Mouse (Mus musculus): ENCODE data around the gene Hoxd10. TPM values are rescaled to one million over a fixed set of nuclear protein-coding genes. Genes with fewer than 3 reads are reported as not detected.

The Hoxd10 gene
- polyA plus RNA-seq, 3 experiments from 2014 or later = not detected

- ATAC-seq = no peak
Observed at GRCm38 (mm10) chr2:74710929-74711543, 19.3 kb downstream of the Hoxd10 start.

DNA sequence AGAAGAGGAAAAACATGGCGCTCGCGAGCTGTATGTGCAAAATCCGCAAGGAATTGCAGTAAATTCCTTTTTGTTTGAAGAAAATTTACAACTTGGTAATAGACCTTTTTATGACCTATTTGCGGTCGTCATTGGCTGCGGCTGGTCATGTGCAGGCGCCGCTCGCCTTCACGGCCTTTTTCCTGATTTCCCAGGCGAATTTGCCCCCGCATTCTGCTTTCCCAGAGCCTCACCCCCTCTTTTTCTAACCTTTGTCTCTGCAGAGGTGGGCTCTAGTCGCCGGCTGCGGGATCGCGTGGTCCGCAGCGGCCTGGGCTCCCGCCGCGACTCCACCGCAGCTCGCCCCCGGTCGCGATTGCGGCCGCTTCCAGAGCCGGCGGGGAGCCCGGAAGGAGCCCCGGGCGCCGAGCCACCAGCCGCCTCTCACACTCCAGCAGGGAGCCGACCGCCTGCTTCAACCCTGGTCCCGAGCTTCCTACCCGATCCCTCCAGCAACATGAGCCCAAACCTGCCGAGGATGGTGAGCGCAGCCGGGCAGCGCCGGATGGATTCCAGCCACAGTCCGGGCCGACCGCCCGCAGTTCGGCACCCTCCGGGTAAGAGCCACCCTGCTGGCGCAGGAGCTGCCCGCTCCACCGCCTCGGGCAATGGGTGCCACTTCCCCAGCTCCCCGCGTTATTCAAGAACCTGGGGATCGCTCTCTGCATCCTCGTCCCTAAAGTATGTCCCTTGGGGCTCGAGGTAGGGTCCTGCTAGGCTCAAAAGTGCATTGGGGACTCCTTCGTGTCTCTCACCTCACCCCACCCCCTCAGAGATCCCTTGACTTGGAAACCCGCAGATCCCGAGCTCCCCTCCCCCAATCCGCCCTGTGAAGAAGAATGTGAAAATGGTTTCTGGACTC is 20.2 kb downstream of the Hoxd10 start, which contains the start of the genes Hoxd3 and Hoxd4:
Gene Hoxd3, plus strand, starts transcription at position 207 of the 901 bp plus-strand sequence.
Gene Hoxd4, plus strand, starts transcription at position 209 of the 901 bp plus-strand sequence.
- ATAC-seq = no peak

- no peak for ATAC-seq
Observed at GRCm38 (mm10) chr2:74713239-74714150, 21.8 kb downstream of the Hoxd10 start.

- no peak for ATAC-seq
Observed at GRCm38 (mm10) chr2:74714156-74714789, 22.5 kb downstream of the Hoxd10 start.

GRCm38 (mm10) chr2:74714881-74715280 is 23.2 kb downstream of the Hoxd10 start:
- no peak for ATAC-seq

DNA sequence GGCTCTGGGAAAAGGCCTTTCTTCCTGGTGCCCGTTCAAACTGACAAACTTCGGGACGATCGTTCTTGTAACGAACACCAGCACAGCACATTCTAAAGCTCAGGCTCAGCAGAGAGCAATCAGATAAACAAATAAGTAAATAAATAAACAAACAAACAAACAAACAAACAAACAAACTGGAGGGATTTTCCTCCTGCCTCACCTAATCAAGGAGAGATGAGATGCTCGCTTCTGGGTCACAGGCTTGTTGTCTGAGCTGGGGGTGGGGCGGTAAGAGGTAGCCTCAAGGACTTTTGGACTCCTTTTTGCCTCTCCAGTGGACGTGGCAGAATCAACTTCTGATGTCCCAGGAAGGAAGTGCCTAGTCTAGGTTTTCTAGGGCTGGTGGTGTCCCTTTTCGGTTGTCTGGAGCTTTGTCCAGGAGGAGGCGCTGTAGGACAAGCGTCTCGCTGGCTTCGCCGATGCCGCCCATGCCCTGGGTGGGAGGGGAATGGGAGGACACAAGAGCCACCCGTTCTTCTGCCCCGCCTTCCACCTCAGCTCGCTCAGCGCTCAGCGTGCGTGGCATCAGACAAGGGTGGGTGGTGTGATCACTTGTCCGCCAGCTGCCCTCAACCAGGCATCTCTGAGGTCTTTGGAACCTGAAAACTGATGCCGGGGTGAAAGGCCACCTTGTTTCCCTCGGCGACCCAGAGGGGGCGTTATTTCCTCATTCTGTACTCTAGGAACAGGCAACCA is 23.9 kb downstream of the Hoxd10 start:
- peak; percentile 73 for ATAC-seq

DNA sequence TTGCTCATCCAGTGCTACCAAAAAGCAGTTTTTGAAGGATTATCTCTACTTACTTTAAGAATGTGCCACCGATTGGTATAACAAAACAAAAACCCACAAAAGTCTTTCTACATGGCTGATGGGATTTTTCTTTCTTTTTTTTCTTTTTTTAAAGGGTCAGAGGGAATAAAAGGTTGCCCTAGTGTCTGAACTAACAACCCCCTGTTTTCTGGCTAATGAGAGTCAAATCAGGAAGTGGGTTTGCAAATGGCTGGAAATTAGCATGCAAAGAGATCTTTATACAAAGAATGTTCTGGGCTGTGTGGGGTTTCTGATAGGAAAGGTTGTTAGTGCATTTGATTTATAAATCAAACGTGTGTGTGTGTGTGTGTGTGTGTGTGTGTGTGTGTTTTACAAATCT is 28.7 kb downstream of the Hoxd10 start:
- ATAC-seq = no peak

GRCm38 (mm10) chr2:74720955-74721491 is 29.3 kb downstream of the Hoxd10 start:
- ATAC-seq = no peak

DNA sequence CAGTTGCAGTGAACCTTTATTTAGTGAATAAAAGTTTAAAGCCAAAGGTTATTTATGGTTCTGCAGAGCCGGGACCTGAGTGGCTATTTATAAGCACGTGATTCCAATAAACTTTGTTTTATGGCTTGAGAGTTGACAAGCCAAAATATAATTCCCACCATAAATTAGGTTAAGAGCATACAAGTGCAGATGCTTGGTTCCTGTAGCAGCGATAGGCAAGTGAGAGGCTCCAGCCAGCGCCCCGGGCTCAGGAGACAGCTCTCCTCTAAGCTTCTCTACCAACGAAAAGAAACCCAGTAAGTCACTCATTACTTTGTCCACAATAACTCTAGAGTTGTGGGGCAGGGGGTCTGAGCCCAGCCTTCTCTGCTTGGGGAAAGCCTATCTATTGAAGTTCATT is 30.2 kb downstream of the Hoxd10 start:
- no peak for ATAC-seq

GRCm38 (mm10) chr2:74722949-74723348 is 31.2 kb downstream of the Hoxd10 start:
- ATAC-seq = no peak

DNA sequence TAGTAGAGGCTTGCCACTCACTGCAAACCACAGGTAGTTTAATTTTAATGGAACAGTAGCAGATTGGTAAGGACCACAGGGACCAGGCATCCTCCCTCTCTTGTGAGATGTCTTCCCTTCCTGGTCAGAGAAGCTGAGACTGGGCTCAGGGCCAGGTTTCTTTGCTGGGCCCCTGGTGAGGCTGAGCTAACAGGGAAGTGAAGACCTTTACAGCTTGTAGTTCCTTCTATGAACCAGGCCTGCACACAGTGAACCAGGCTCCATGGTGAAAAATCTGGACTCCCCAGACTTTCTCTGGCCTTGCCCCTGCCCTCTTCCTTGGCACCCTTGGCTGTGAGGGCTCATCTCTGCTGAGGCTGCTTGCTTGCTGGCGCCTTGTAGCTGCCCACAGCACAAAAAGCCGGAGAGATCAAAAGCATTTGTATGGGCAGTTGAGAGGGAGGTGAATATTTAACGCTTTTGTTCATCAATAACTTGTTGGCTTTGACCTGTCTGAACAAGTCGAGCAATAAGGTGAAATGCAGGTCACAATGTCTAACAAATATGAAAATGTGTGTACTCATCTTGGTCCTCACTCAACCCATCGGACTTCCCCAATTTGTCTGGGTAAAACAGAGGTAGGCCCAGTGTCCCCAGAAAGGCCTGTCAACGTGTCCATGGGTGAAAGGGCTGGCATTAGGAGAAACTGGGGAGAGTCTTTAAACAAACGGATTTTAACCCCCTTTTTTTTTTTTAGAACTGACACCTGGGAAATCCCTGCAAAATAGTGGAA is 32.7 kb downstream of the Hoxd10 start:
- ATAC-seq = no peak

GRCm38 (mm10) chr2:74725171-74725570 is 33.4 kb downstream of the Hoxd10 start:
- no peak for ATAC-seq

- no peak for ATAC-seq
Observed at GRCm38 (mm10) chr2:74726551-74726950, 34.8 kb downstream of the Hoxd10 start, which contains the start of gene Gm28230. Gene Gm28230 (plus strand): TSS chr2:74726728.

- no peak for ATAC-seq
Observed at GRCm38 (mm10) chr2:74726973-74727639, 35.4 kb downstream of the Hoxd10 start.

DNA sequence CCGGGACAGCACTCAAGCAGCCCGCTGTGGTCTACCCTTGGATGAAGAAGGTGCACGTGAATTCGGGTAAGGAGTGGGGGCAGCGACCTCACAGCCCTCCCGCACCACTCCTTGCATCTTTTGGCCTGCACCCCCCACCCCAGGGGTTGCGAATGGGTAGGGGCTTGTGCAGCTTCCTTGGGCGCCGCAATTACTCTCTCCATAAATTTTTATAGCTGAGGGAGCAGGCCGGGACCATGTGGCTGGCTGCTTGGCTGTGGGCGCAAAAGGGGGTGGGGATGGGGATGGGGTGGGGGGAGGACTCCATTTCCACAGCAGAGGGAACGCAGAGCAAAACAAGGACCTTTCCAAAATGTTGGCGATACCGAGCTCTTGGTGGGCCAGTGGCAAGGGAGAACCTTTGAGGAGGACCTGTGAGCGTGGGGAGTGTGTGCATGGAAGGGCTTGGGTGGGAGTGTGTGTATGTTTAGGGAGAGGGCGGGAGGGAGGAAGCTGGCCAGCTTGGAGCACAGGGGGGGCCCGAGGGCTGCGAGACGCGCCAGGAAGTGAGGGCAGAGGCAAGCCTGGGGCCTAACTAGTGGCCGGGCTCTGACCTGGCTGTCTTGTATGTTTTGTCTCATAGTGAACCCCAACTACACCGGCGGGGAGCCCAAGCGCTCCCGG is 36.0 kb downstream of the Hoxd10 start:
- no peak for ATAC-seq

GRCm38 (mm10) chr2:74728303-74728680 is 36.6 kb downstream of the Hoxd10 start:
- ATAC-seq = no peak

GRCm38 (mm10) chr2:74730331-74730730 is 38.6 kb downstream of the Hoxd10 start:
- no peak for ATAC-seq

GRCm38 (mm10) chr2:74731055-74731454 is 39.3 kb downstream of the Hoxd10 start:
- ATAC-seq = no peak
